Mouse (Mus musculus) cerebellum, adult 9-11 months (tissue): ENCODE data around the gene Clic1.

ENCODE experiments used
- DNase-seq: peaks from one replicate; pipeline ENCODE4 v3.0.0; 2022

The Clic1 gene

GRCm38 (mm10) chr17:35092403-35093198 lies 42.8 kb downstream of the Clic1 start:
- no peak for DNase-seq

- DNase-seq: no peak
Measured at GRCm38 (mm10) chr17:35094475-35095365, 45.0 kb downstream of the Clic1 start.

GRCm38 (mm10) chr17:35096597-35096996 lies 46.8 kb downstream of the Clic1 start:
- DNase-seq: peak; percentile 64

GRCm38 (mm10) chr17:35097164-35097655 lies 47.4 kb downstream of the Clic1 start:
- peak; percentile 80 for DNase-seq

GRCm38 (mm10) chr17:35100196-35100765 lies 50.5 kb downstream of the Clic1 start:
- DNase-seq: no peak

GRCm38 (mm10) chr17:35101161-35101560 lies 51.4 kb downstream of the Clic1 start:
- DNase-seq: no peak

GRCm38 (mm10) chr17:35102299-35102698 lies 52.5 kb downstream of the Clic1 start:
- no peak for DNase-seq

GRCm38 (mm10) chr17:35103221-35103690 lies 53.5 kb downstream of the Clic1 start:
- DNase-seq: no peak

- no peak for DNase-seq
Measured at GRCm38 (mm10) chr17:35104079-35104478, 54.3 kb downstream of the Clic1 start.

GRCm38 (mm10) chr17:35104754-35105153 lies 55.0 kb downstream of the Clic1 start:
- DNase-seq: no peak

- DNase-seq: peak; percentile 81
Measured at GRCm38 (mm10) chr17:35105740-35106389, 56.1 kb downstream of the Clic1 start.

GRCm38 (mm10) chr17:35106522-35106921 lies 56.8 kb downstream of the Clic1 start:
- DNase-seq: no peak

- peak; percentile 81 for DNase-seq
Measured at GRCm38 (mm10) chr17:35108097-35108496, 58.3 kb downstream of the Clic1 start, which contains the start of gene Ly6g5c. Ly6g5c (plus strand) TSS chr17:35108279.
